Mouse (Mus musculus) left cerebral cortex, adult 18-20 months (tissue): ENCODE results near the gene Kmt5a. TPM values are rescaled to one million over a fixed set of nuclear protein-coding genes. Genes with fewer than 3 reads are reported as not detected.
A peak's percentile ranks its signal among the peaks of the same experiment; 100 is the strongest.
"Not testable (repeated sequence)": the region's sequence is repeated elsewhere in the genome, so short reads cannot be mapped to it uniquely, and the experiment has no call there.

Experiments
- DNase-seq, 2 experiments: peaks; one replicate each; pipeline ENCODE4 v3.0.0; 2021 to 2022; ENCODE audit warnings: low spot score in 2 of 2, mixed read lengths in 1 of 2
- total RNA-seq, 2 experiments: library from RNA; stranded (reverse); gene quantifications; 2 replicates each; pipeline ENCODE4 v1.2.3; 2021

Gene Kmt5a
- total RNA-seq, 2 experiments from 2014 or later = 61.5 to 64.2 TPM

DNA sequence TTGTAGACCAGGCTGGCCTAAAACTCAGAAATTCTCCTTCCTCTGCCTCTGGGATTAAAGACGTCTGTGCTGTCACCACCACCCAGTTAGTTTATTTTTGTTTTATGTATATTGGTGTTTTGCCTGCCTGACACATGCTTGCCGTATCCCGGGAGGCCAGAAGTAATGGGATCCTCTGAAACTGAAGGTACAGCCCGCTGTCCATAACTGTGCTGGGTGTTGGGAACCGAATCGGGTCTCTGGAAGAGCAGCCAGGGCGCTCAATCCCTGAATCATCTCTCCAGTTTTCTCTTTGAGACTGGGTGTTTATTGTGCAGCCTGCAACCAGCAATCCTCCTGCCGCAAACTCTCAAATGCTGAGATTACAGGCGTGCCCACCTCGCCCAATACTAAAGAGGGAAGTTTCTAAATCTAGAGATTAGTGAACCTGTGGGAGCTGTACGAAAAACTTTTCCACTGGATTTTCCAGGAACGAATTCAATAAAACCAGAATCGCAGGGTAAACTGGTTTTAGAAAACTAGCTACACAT lies 42.8 kb downstream of the Kmt5a start:
- DNase-seq = no peak

- DNase-seq = peak; percentile 86 to 90
These were observed 43.4 kb downstream of the Kmt5a start, which contains the start of gene Snrnp35 for GRCm38 (mm10) chr5:124482966-124483654. Gene Snrnp35 (plus strand): TSS chr5:124483134.

DNA sequence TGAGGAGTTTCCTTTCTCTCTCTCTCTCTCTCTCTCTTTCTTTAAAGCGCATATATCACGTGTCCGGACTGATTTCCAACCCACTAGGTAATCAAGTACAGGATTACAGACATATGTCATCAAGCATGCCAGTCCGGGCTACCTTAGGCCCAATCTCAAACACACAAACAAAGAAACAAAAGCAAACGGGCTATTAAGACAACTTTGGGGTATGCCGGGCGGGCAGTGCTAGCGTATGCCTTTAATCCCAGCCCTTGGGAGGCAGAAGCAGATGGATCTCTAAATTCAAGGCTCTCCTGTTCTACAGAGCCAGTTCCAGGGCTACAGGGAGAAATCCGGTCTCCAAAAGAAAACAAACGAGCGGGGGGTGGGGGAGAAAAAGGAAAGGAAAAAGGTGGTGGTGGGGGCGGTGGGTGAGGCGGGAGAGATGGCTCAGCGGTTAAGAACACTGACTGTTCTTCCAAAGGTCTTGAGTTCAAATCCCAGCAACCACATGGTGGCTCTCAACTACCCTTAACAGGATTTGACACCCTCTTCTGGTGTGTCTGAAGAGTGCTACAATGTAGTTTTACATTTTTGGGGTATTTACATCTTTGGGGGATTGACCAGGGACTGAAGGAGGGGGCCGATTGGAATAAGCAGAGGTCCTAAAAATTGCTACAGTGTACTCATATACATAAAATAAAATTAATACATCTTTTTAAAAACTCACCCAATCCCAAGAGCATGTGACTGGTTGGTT lies 44.1 kb downstream of the Kmt5a start:
- DNase-seq = no peak

GRCm38 (mm10) chr5:124485654-124486053 lies 45.9 kb downstream of the Kmt5a start:
- no peak for DNase-seq

- DNase-seq = no peak
These were observed 49.2 kb downstream of the Kmt5a start for GRCm38 (mm10) chr5:124488885-124489284.

DNA sequence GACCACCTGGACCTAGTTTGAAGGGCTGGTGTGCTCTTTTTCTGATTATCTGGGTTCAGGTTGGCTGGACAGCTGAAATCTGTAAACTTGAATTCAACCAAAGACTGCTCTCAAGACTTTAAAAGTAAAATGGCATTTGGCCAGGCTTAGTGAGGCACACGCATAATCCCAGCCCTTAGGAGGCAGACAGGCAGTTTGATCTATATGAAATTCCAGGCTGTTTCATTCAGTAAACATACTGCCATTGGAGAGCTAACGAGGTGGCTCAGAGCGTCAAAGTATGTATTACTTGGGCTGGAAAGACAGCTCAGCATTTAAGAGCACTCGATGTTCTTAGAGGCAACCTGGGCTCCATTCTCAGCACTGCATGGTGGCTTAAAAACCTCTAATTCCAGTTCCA lies 52.0 kb downstream of the Kmt5a start:
- DNase-seq = no peak

DNA sequence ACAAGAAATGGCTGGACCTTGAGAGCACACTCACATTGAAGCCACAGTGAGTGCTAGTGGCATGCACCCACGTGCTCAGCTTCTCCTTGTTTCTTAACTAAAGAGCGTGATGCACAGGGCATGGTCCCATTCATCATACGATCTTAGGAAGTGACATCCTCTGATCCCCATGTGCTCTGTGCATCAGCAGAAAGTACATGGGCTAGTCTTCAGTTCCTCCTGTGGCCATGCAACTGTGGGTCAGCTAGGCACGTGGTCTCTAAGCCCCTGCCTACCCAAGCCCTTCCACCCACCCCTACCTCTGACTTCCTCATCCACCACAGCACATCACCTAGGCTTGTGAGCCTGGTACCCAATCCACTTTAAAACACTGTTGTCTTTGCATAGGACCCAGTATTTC lies 52.9 kb downstream of the Kmt5a start:
- no peak for DNase-seq

DNA sequence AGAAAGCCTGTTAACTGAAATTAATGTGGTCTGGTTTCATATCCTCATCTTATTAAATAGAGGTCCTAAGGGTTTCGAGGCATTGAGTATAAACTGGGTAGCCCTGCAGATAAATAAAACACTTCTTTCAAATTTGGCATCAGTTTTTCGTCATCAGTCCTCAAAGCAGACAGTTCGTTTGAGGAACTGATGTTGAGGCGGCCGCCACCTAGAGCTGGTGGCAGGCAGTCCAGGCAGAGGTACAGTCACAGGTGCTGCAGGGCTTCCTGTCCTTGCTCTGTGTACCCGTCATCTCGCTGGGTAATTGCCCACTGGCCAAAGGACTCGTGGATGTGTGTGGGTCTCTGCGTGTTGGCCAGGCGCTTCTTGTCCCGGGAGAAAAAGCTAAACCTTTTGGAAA lies 53.7 kb downstream of the Kmt5a start:
- DNase-seq = no peak

- DNase-seq = peak in 1 of 2 experiments; percentile 59
These were observed 55.8 kb downstream of the Kmt5a start for GRCm38 (mm10) chr5:124495547-124495946.

DNA sequence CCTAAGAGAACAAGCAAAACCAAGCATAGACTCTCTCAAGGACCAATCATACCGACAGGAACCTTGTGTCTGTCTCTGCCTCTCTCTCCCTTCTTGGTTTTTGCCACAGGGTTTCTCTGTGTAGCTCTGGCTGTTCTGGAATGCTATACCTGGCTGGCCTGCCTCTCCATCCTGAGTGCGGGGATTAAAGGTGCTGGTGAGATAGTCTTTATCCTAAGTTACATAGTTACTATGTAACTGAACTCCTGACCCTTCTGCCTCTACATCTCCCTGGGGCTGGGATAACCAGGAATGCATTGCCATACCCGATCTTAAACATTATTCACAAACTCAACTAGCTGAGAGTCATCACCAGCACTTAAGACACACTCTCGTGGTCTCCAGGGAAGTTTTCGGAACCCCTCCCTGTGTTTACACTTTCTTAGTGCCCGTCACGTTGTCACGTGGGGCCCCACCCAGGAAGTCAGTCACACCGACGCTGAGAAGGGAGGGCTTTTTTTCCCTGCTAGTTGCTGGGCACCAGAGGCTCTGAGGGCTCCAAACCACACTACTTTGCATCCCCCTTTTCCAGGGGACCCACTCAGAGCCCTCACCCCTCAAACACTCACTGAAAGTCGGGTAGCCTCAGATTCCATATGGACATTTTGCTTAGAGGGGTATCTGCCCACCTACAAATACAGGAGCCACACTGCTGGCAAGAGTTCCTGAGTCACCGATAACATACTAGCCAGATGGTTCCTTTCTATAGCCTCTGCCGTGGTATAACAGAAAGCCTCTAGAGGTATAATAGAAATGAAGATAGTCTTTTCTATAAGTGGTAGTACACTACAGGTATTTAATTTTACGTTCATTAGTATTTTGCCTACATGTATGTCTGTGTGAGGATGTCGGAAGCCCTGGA lies 57.1 kb downstream of the Kmt5a start:
- DNase-seq = no peak

DNA sequence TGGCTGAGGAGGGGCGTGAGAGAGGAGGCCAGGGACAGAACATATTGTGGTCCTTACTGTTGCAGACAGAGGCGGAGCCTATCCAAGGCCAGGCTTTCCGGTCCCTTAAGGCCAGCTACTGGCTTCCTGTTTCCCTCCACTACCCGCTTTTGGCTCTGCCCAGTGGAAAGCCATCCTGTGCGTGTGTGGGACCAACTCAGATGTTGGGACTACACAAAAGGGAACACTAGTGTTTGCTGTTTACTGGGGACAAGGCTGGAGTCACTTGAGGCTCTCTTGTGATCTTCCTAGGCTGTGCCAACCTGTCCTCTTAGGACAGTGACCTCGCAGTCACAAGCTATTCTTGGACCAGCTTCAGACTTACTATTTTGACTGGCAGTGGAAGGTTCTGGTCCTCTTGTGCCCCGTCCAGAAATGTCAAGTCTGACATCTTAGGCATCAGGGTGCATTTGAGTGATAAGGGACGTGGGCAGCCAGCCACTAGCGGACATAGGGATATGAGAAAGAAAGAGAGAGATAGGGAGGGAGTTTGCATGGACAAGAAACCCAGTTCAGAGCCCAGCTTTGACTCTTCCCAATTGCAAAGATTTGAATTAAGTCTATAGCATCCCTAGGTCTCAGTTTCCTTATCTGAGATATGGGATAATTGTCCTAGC lies 58.6 kb downstream of the Kmt5a start:
- no peak for DNase-seq

GRCm38 (mm10) chr5:124499001-124499400 lies 59.3 kb downstream of the Kmt5a start:
- DNase-seq = no peak

GRCm38 (mm10) chr5:124500037-124500436 lies 60.3 kb downstream of the Kmt5a start:
- DNase-seq = not testable (repeated sequence)

GRCm38 (mm10) chr5:124500573-124500972 lies 60.8 kb downstream of the Kmt5a start:
- peak; percentile 67 to 81 for DNase-seq

DNA sequence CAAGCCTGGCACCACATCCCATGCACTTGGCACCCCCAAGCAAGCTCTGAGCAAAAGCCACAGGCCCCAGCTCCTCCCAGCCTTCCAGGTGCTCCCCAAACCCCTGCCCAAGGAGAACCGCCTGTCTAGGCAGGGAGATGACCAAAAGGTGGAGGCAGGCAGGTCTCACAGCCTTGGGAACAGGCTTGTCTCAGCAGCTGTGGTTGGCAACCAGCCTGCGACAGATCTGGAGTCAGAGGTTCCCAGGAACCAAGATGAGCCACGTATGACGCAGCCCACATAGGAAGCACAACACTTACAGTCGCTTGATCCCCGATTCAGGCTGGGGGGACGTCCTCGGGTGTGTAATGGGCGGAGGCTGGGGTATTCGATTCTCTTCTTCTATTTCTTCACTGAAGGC lies 61.8 kb downstream of the Kmt5a start:
- DNase-seq = no peak

GRCm38 (mm10) chr5:124503742-124504141 lies 64.0 kb downstream of the Kmt5a start:
- peak; percentile 88 to 94 for DNase-seq

DNA sequence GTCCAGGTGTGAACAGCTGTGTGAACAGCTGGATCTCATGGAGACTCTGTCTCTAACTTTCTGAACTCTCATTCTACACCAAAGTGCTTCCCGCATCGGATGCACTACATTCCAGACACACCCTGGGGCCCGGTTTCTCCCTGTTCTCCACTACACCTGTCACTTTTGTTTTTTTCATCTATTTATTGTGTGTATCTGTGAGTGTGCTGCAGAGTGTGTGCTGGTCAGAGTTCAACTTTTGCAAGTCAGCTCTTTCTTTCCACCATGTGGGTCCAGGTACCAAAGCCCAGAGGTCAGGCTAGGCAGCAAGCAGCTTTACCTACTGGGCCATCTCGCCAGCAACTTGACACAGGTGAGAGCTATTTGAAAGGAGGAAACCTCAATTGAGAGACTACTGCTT lies 65.5 kb downstream of the Kmt5a start:
- no peak for DNase-seq

GRCm38 (mm10) chr5:124506731-124507359 lies 67.1 kb downstream of the Kmt5a start:
- no peak for DNase-seq

- no peak for DNase-seq
These were observed 69.5 kb downstream of the Kmt5a start for GRCm38 (mm10) chr5:124509200-124509599.

DNA sequence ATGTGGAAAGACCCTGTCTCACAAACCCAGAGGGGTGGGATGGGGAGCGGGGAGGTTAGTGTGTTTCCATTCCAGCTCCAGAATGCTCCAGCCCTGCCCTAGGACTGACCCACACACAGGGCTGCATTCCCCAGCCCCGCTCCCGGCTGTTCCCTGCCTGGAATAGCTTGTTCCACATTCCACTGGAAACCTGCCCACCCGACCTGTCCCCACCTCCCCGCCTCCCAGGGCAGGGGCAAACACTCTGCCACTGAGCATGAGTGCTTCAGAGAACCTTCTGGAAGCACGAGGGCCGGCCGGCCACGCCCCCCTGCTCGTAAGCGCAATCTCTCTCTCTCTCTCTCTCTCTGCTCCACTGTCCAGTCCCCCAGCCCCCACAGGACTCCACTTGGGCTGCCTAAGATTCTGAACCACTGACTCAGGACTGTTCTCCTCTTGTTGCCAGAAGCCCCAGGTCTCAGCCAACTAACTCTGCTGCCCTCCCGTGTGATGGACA lies 70.1 kb downstream of the Kmt5a start:
- DNase-seq = no peak
